Mouse (Mus musculus): ENCODE data around the gene 2610528J11Rik. TPM values are rescaled to one million over a fixed set of nuclear protein-coding genes. Genes with fewer than 3 reads are reported as not detected.

The 2610528J11Rik gene
- total and polyA plus RNA-seq, 2 experiments from 2014 or later: not detected

GRCm38 (mm10) chr4:118509050-118509449 is 17.7 kb upstream of the 2610528J11Rik start:
- Histone ChIP-seq H3K9me3 (ENCODE audit: low read length) (no peaks in the 10 kb centered on the region), H3K4me3 (ENCODE audit: low read depth, low read length) (no peak overlapping the region), H3K27me3 (ENCODE audit: insufficient read depth, low read length) (no peaks in the 10 kb centered on the region), H3K36me3 (ENCODE audit: insufficient read depth, low read length) (no peaks in the 10 kb centered on the region), H3K4me2 (ENCODE audit: low read depth, low read length, poor library complexity, severe bottlenecking) (no peak overlapping the region), H3K4me1 (ENCODE audit: insufficient read depth, low read length) (no peaks in the 10 kb centered on the region), H3K9ac (replicated peaks; ENCODE audit: low read length, poor library complexity, severe bottlenecking) (no peak overlapping the region), H3K27ac (ENCODE audit: low read depth, low read length) (no peak overlapping the region)
- WGBS: 7% methylated on average over 6 of the region's 6 CpGs
- DNase-seq (ENCODE audit: low spot score): no peak
- TF ChIP-seq CTCF (IDR thresholded peaks at IDR 0.05): no peak
- no peak for ATAC-seq (ENCODE audit: low FRiP score)

- Histone ChIP-seq H3K9ac (replicated peaks; ENCODE audit: low read length, poor library complexity, severe bottlenecking) (0 out of 2 replicates have a peak overlapping the region, but pooled peaks have one; percentile 8), H3K27ac (ENCODE audit: low read depth, low read length) (no peak overlapping the region), H3K4me1 (ENCODE audit: insufficient read depth, low read length) (no peaks in the 10 kb centered on the region), H3K4me2 (ENCODE audit: low read depth, low read length, poor library complexity, severe bottlenecking) (no peak overlapping the region), H3K27me3 (ENCODE audit: insufficient read depth, low read length) (no peaks in the 10 kb centered on the region), H3K36me3 (ENCODE audit: insufficient read depth, low read length) (no peaks in the 10 kb centered on the region), H3K4me3 (ENCODE audit: low read depth, low read length) (no peak overlapping the region), H3K9me3 (ENCODE audit: low read length) (no peaks in the 10 kb centered on the region)
- TF ChIP-seq CTCF (IDR thresholded peaks at IDR 0.05): no peak
- DNase-seq (ENCODE audit: low spot score): peak; percentile 8
- 29% methylated on average over 20 of the region's 20 CpGs for WGBS
- ATAC-seq (ENCODE audit: low FRiP score): no peak
These were observed 9.9 kb upstream of the 2610528J11Rik start for GRCm38 (mm10) chr4:118516699-118517496.

- Histone ChIP-seq H3K27me3 (ENCODE audit: insufficient read depth, low read length) (no peaks in the 10 kb centered on the region), H3K4me3 (ENCODE audit: low read depth, low read length) (no peak overlapping the region), H3K9me3 (ENCODE audit: low read length) (no peaks in the 10 kb centered on the region), H3K36me3 (ENCODE audit: insufficient read depth, low read length) (no peaks in the 10 kb centered on the region), H3K9ac (replicated peaks; ENCODE audit: low read length, poor library complexity, severe bottlenecking) (0 out of 2 replicates have a peak overlapping the region, but pooled peaks have one; percentile 8), H3K4me2 (ENCODE audit: low read depth, low read length, poor library complexity, severe bottlenecking) (no peak overlapping the region), H3K27ac (ENCODE audit: low read depth, low read length) (no peak overlapping the region), H3K4me1 (ENCODE audit: insufficient read depth, low read length) (no peaks in the 10 kb centered on the region)
- TF ChIP-seq CTCF (IDR thresholded peaks at IDR 0.05): no peak
- ATAC-seq (ENCODE audit: low FRiP score) (no peak), DNase-seq (ENCODE audit: low spot score) (no peak)
- 32% methylated on average over 16 of the region's 16 CpGs for WGBS
These were observed 9.2 kb upstream of the 2610528J11Rik start for GRCm38 (mm10) chr4:118517497-118518146.

DNA sequence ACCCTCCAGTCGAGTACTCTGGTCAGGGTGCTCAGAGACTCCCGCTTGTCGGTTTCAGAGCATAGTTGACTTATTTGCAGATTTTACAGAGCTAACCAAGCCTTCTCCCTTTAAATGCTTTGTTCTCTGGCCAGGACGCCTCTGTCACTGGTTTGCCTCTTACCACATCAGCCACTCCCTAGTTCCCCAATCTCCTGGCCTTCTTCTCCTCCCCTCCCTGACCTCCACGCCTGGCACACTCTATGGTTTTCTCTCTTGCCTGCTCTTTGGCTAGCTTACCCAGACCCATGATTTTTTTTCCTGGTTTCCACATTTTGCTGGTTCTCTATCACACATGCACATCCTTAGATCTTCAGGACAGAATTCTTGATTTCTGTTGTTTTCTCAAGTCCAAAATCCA is 8.6 kb upstream of the 2610528J11Rik start:
- Histone ChIP-seq H3K9ac (replicated peaks; ENCODE audit: low read length, poor library complexity, severe bottlenecking) (no peak overlapping the region), H3K27me3 (ENCODE audit: insufficient read depth, low read length) (no peaks in the 10 kb centered on the region), H3K9me3 (ENCODE audit: low read length) (no peaks in the 10 kb centered on the region), H3K4me3 (ENCODE audit: low read depth, low read length) (no peak overlapping the region), H3K4me2 (ENCODE audit: low read depth, low read length, poor library complexity, severe bottlenecking) (no peak overlapping the region), H3K36me3 (ENCODE audit: insufficient read depth, low read length) (no peaks in the 10 kb centered on the region), H3K4me1 (ENCODE audit: insufficient read depth, low read length) (no peaks in the 10 kb centered on the region), H3K27ac (ENCODE audit: low read depth, low read length) (no peak overlapping the region)
- TF ChIP-seq CTCF (IDR thresholded peaks at IDR 0.05): no peak
- WGBS: 71% methylated on average over 5 of the region's 5 CpGs
- DNase-seq (ENCODE audit: low spot score) (no peak), ATAC-seq (ENCODE audit: low FRiP score) (no peak)

- no peaks in the 10 kb centered on the region for H3K9me3 ChIP-seq (ENCODE audit: low read length)
- no peaks in the 10 kb centered on the region for H3K27me3 ChIP-seq (ENCODE audit: insufficient read depth, low read length)
- no peak overlapping the region for H3K4me3 ChIP-seq (ENCODE audit: low read depth, low read length)
- no peak for TF ChIP-seq CTCF (IDR thresholded peaks at IDR 0.05)
- H3K9ac ChIP-seq (replicated peaks; ENCODE audit: low read length, poor library complexity, severe bottlenecking): no peak overlapping the region
- H3K4me1 ChIP-seq (ENCODE audit: insufficient read depth, low read length): no peaks in the 10 kb centered on the region
- no peaks in the 10 kb centered on the region for H3K36me3 ChIP-seq (ENCODE audit: insufficient read depth, low read length)
- ATAC-seq (ENCODE audit: low FRiP score): no peak
- 87% methylated on average over 7 of the region's 7 CpGs for whole genome bisulfite sequencing
- H3K4me2 ChIP-seq (ENCODE audit: low read depth, low read length, poor library complexity, severe bottlenecking): no peak overlapping the region
- no peak overlapping the region for H3K27ac ChIP-seq (ENCODE audit: low read depth, low read length)
- DNase-seq (ENCODE audit: low spot score): no peak
These were observed 4.6 kb upstream of the 2610528J11Rik start for GRCm38 (mm10) chr4:118522248-118522647.

DNA sequence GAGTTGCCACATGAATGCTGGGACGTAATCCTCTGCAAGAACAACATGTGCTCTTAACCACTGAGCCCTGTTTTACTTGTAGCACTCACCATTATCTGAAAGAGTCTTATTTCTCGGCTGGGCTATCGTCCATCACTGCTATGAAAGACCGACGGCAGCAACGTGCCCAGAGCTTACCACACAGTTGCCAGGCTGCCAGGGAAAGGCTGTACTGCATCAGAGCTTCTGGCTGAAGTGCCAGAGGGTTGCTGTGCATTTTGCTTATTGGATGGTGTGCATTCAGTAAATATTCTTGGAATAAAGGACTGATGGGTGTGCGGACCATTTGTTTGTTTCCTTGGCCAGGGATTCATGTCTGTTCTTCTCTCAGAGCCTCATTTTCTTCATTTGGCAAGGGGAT is 2.8 kb upstream of the 2610528J11Rik start:
- DNase-seq (ENCODE audit: low spot score) (no peak), ATAC-seq (ENCODE audit: low FRiP score) (no peak)
- no peaks in the 10 kb centered on the region for H3K4me1 ChIP-seq (ENCODE audit: insufficient read depth, low read length)
- H3K27me3 ChIP-seq (ENCODE audit: insufficient read depth, low read length): no peaks in the 10 kb centered on the region
- no peak overlapping the region for H3K4me2 ChIP-seq (ENCODE audit: low read depth, low read length, poor library complexity, severe bottlenecking)
- no peak overlapping the region for H3K27ac ChIP-seq (ENCODE audit: low read depth, low read length)
- TF ChIP-seq CTCF (IDR thresholded peaks at IDR 0.05): no peak
- no peaks in the 10 kb centered on the region for H3K9me3 ChIP-seq (ENCODE audit: low read length)
- WGBS: 68% methylated on average over 7 of the region's 7 CpGs
- H3K36me3 ChIP-seq (ENCODE audit: insufficient read depth, low read length): no peaks in the 10 kb centered on the region
- no peak overlapping the region for H3K9ac ChIP-seq (replicated peaks; ENCODE audit: low read length, poor library complexity, severe bottlenecking)
- no peak overlapping the region for H3K4me3 ChIP-seq (ENCODE audit: low read depth, low read length)
